Mouse (Mus musculus) forebrain, postnatal 0 days (tissue): ENCODE data around the gene Gm5426. TPM values are rescaled to one million over a fixed set of nuclear protein-coding genes. Genes with fewer than 3 reads are reported as not detected.

Source experiments
- ATAC-seq: fragments of 200-750 bp; cut with Nextera tagmentation; 2 replicates; pipeline ENCODE4 v1.8.0; 2017; ENCODE audit warnings: mild to moderate bottlenecking, moderate library complexity
- DNase-seq: peaks from one replicate; pipeline ENCODE4 v3.0.0-alpha.2; 2015
- H3K27ac ChIP-seq: fragments of 300-500 bp; sonication (generic); 2 replicates; pipeline ENCODE4 v1.5.1; 2014; ENCODE audit warnings: low read depth, mild to moderate bottlenecking, antibody characterized with exemption, low read length, moderate library complexity, mixed read lengths
- H3K27me3 ChIP-seq: fragments of 300-500 bp; sonication (generic); 2 replicates; pipeline ENCODE4 v1.6.1; 2014; ENCODE audit warnings: mild to moderate bottlenecking, low read length, mixed read lengths; ENCODE audit not compliant: insufficient read depth
- H3K36me3 ChIP-seq: fragments of 300-500 bp; sonication (generic); 2 replicates; pipeline ENCODE4 v1.6.1; 2014; ENCODE audit warnings: mild to moderate bottlenecking, moderate library complexity; ENCODE audit not compliant: insufficient read depth
- H3K4me1 ChIP-seq: fragments of 300-500 bp; sonication (generic); 2 replicates; pipeline ENCODE4 v1.6.1; 2014; ENCODE audit warnings: antibody characterized with exemption; ENCODE audit not compliant: insufficient read depth
- H3K4me2 ChIP-seq: fragments of 300-500 bp; sonication (generic); 2 replicates; pipeline ENCODE4 v1.6.1; 2014; ENCODE audit warnings: low read depth, mild to moderate bottlenecking, moderate library complexity
- H3K4me3 ChIP-seq: fragments of 300-500 bp; sonication (generic); 2 replicates; pipeline ENCODE4 v1.5.1; 2014; ENCODE audit warnings: low read depth, low read length, mixed read lengths
- H3K9ac ChIP-seq: fragments of 300-500 bp; sonication (generic); 2 replicates; pipeline ENCODE4 v1.6.1; 2014; ENCODE audit warnings: mild to moderate bottlenecking
- H3K9me3 ChIP-seq: fragments of 300-500 bp; sonication (generic); 2 replicates; pipeline ENCODE4 v1.6.1; 2016; ENCODE audit warnings: low read length
- CTCF ChIP-seq: sonication (generic); IDR thresholded peaks from 2 replicates; pipeline ENCODE4 v1.5.1; 2016; ENCODE audit warnings: antibody characterized with exemption, control low read depth, low read depth
- WGBS: fragments of 180-500 bp; shearing (Covaris S2); extraction: QIAGEN DNeasy Blood & Tissue Kit; methylation state at CpG from one replicate; pipeline ENCODE4 v1.1.7; 2014; 5-methylcytosine and 5-hydroxymethylcytosine counted together
- polyA plus RNA-seq: library from polyadenylated mRNA; unstranded; fragments of >200 nt; fragmentation: Nextera tagmentation; extraction: Ambion mirVana; gene quantifications from 2 replicates; pipeline ENCODE4 v1.2.1, GENCODE M21; 2015
- total RNA-seq: library from RNA; depleted of rRNA; stranded (reverse); fragments of >200 nt; gene quantifications from 2 replicates; pipeline ENCODE4 v1.2.3, GENCODE M21; 2014

Gene Gm5426
- total and polyA plus RNA-seq, 2 experiments from 2014 or later: not detected

DNA sequence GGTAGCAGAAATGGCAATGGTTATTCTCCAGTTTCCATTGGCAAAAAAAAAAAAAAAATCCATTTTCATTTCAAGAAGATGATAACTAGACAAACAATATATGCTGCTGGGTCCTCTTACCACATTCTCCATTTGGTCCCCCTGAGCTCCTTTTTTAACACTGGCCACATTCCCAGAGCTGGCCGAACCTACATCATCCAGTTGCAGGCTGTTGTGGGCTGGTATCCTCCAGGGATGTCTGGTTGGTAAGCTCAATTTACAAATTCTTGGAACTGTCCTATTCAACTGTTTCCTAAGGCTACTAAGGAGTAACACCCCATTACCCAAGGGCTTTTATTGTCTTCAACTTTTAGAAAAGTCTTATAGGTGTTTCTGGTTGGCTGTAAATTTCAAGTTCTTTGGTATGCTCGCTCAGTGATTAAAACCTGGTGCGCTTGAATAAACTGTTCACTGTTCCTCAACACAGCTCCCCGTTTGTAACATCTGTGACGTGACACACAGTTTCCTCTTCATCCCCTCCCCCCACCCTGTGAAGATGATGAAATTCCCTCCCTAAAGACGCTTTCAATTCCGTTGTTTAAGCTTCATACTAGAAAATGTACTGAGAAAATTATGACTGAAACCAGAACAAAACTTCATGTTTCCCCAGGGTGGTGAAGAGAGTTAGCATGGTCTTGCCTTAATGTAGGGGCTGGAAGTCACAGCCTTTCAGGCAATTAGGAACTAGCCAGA, 26.7 kb downstream of the Gm5426 start:
- DNase-seq (no peak), ATAC-seq (no peak)
- WGBS: 88% methylated on average over 7 of the region's 7 CpGs
- no peak overlapping the region for H3K4me2 ChIP-seq
- no peaks in the 10 kb centered on the region for H3K36me3 ChIP-seq
- H3K4me1 ChIP-seq: no peaks in the 10 kb centered on the region
- H3K27me3 ChIP-seq: no peaks in the 10 kb centered on the region
- no peak overlapping the region for H3K9ac ChIP-seq
- H3K27ac ChIP-seq: no peak overlapping the region
- H3K4me3 ChIP-seq: no peak overlapping the region
- H3K9me3 ChIP-seq: no peaks in the 10 kb centered on the region
- no peak for TF ChIP-seq CTCF

DNA sequence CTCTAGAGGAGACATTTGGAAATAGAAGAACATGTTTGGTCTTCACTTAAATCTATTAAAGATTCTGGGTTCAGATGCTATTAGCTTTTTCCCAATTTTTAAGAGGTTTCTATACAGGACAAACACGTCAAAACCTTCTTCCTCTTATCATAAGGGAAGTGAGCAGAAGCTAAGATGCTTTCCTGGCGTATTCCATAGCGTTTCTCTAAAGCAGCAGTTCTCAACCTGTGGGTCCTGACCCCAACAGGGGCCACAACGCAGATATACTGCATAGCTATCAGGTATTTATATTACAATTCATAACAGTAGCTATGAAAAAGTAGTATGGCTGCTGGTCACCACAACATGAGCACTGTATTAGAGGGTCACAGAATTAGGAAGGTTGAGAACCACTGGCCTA, 27.4 kb downstream of the Gm5426 start:
- TF ChIP-seq CTCF: no peak
- Histone ChIP-seq H3K4me1 (no peaks in the 10 kb centered on the region), H3K27me3 (no peaks in the 10 kb centered on the region), H3K4me2 (no peak overlapping the region), H3K9me3 (no peaks in the 10 kb centered on the region), H3K9ac (no peak overlapping the region), H3K36me3 (no peaks in the 10 kb centered on the region), H3K4me3 (no peak overlapping the region), H3K27ac (no peak overlapping the region)
- no peak for ATAC-seq
- no peak for DNase-seq
- 93% methylated on average over 4 of the region's 4 CpGs for WGBS

DNA sequence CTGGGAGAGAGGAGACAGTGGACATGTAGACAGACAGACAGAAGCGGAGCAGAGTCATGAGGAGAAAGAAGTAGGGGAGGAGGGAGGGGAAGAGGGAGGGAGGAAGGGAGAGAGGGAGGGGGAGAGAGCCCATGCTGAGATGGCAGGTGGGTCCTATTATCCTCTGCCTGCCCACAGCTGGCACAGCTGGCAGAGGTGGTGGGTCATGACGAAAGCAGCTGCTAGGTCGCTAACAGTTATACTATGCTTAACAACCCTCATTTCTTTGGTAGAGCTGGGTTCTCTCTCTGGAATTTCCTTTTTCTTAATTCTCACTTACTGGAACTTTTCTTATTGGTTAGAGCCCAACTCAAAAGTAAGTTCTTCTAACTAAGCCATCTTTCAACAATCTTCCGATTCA, 28.9 kb downstream of the Gm5426 start:
- no peak overlapping the region for H3K4me3 ChIP-seq
- H3K9ac ChIP-seq: no peak overlapping the region
- H3K4me1 ChIP-seq: no peaks in the 10 kb centered on the region
- no peak overlapping the region for H3K4me2 ChIP-seq
- H3K27me3 ChIP-seq: no peaks in the 10 kb centered on the region
- 93% methylated on average over 4 of the region's 4 CpGs for WGBS
- no peaks in the 10 kb centered on the region for H3K36me3 ChIP-seq
- ATAC-seq (no peak), DNase-seq (no peak)
- no peak overlapping the region for H3K27ac ChIP-seq
- no peaks in the 10 kb centered on the region for H3K9me3 ChIP-seq
- no peak for TF ChIP-seq CTCF

DNA sequence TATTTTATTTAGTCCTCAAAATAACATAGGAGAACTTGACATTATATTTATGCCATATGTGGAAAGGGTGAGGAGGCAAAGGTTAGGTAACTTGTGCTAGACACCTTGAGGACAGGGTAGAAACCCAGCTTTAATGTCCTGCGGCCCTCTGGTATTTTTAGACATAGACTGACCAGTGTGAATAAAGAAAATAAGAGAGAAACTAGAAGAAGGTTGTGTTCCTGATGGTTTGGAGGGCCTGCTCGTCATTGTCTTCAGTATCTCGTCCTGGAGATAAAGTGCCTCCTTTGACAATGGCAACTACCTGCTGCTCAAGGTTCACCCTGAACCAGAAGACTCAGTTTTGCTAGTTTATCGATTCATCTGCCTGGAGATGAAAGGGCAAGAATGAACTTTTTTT, 32.6 kb downstream of the Gm5426 start:
- Histone ChIP-seq H3K36me3 (no peaks in the 10 kb centered on the region), H3K9ac (no peak overlapping the region), H3K27ac (no peak overlapping the region), H3K4me1 (no peaks in the 10 kb centered on the region), H3K9me3 (no peaks in the 10 kb centered on the region), H3K4me2 (no peak overlapping the region), H3K4me3 (no peak overlapping the region), H3K27me3 (no peaks in the 10 kb centered on the region)
- DNase-seq (no peak), ATAC-seq (no peak)
- WGBS: 93% methylated on average over 4 of the region's 4 CpGs
- no peak for TF ChIP-seq CTCF

DNA sequence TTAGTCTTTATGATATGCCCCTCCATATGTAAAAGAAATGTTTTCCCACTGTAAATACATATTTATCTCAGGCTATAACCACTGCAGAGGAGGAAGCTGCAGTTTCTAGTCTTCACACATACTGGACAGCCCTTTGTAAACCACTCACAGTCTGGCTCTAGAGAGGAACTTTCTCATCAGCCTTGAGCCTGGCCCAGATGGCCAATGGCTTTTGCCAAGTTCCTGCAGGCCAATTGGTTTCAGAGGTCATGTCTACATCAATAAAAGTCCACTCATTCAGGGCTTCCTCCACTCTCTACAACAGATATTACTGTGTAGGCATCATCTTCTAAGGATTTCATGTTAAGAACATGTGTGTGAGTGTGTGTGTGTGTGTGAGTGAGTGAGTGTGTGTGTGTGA, 35.1 kb downstream of the Gm5426 start:
- no peak for ATAC-seq
- H3K4me2 ChIP-seq: no peak overlapping the region

DNA sequence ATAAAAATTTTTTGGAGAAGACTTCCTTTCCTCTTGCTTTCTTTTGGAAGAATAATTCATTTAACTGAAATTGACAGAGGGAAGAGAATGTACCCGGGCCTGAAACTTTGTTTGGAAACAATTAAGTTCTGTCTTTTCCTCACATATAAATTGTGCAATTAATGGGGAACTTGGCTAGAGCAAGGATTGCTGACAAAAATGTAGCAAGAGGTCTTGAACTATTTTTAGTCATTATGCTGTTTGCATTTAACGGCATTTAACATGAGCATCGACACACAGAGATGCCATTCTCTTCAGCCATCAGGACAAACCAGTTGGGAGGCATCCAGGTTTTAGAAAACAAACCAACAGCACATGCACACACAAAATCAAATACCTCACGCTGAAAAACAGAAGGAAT, 36.6 kb downstream of the Gm5426 start:
- no peak for TF ChIP-seq CTCF
- WGBS: 37% methylated on average over 4 of the region's 4 CpGs
- DNase-seq (no peak), ATAC-seq (no peak)
- Histone ChIP-seq H3K27ac (no peak overlapping the region), H3K4me1 (no peaks in the 10 kb centered on the region), H3K9ac (no peak overlapping the region), H3K4me2 (no peak overlapping the region), H3K36me3 (no peaks in the 10 kb centered on the region), H3K27me3 (no peaks in the 10 kb centered on the region), H3K4me3 (no peak overlapping the region), H3K9me3 (no peaks in the 10 kb centered on the region)

More for the DNA sequence above, 35.1 kb downstream of the Gm5426 start:
- no peak for TF ChIP-seq CTCF
- DNase-seq: no peak
- no peak overlapping the region for H3K27ac ChIP-seq
- H3K4me1 ChIP-seq: no peaks in the 10 kb centered on the region
- H3K36me3 ChIP-seq: no peaks in the 10 kb centered on the region
- no peak overlapping the region for H3K9ac ChIP-seq
- H3K4me3 ChIP-seq: no peak overlapping the region
- no peaks in the 10 kb centered on the region for H3K9me3 ChIP-seq
- H3K27me3 ChIP-seq: no peaks in the 10 kb centered on the region

DNA sequence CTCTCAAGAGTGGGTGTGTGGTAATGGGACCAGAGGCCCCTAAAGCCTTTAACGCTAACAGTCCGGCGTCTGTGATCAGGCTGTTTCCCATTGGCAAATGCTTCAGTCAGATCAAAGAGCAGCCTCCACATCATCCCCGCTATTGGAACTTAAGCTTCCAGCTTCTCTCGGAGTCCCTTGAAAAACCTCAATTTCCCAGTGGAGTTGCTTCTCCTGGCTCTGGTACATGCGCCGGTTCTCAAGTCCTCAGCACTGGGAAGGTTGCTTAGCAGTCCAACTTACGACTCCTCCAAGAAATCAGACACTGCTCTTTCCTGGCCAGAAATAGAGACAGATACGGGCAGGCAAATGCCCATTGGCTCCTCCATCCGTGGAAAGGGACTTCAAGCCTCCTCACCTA, 37.4 kb downstream of the Gm5426 start:
- WGBS: 75% methylated on average over 10 of the region's 10 CpGs
- Histone ChIP-seq H3K4me3 (no peak overlapping the region), H3K9ac (no peak overlapping the region), H3K27me3 (no peaks in the 10 kb centered on the region), H3K27ac (no peak overlapping the region), H3K4me2 (no peak overlapping the region), H3K9me3 (no peaks in the 10 kb centered on the region), H3K36me3 (no peaks in the 10 kb centered on the region), H3K4me1 (no peaks in the 10 kb centered on the region)
- DNase-seq (no peak), ATAC-seq (no peak)
- TF ChIP-seq CTCF: no peak
